Mouse (Mus musculus): ENCODE results near the gene Fbxo39. TPM values are rescaled to one million over a fixed set of nuclear protein-coding genes. Genes with fewer than 3 reads are reported as not detected.
A peak's percentile ranks its signal among the peaks of the same experiment; 100 is the strongest.
"Not testable (repeated sequence)": the region's sequence is repeated elsewhere in the genome, so short reads cannot be mapped to it uniquely, and the experiment has no call there.

The Fbxo39 gene
- total RNA-seq, 2 experiments from 2014 or later: not detected

DNA sequence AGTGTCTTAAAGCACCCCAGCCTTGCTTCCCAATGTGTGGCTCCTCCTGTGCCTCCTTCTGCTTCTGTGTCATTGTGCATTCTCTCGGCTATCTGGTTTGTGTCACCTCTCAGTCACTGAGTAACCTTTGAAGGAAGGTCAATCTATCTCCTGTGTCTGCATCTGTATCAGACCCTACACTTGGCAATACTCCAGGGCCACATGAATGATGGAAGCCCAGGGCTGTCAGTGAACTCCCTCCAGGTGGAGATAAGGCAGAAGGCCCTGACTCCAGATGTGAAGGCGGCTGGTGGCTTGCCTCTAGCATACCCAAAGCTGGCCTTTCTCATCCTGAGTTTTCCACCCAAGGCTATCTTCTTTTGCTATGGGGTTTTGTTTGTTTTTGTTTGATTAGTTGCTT lies 5.3 kb upstream of the Fbxo39 start:
- intact Hi-C loops (cut with DNase I; ENCODE audit: low total_unique reads): no loop called here
- no peak for DNase-seq

GRCm38 (mm10) chr11:72310491-72310890 lies 3.8 kb upstream of the Fbxo39 start:
- intact Hi-C loops (cut with DNase I; ENCODE audit: low total_unique reads): no loop called here
- no peak for DNase-seq

- intact Hi-C loops (cut with DNase I; ENCODE audit: low total_unique reads): no loop called here
- DNase-seq: no peak
Observed at GRCm38 (mm10) chr11:72311355-72312001, 2.8 kb upstream of the Fbxo39 start.

DNA sequence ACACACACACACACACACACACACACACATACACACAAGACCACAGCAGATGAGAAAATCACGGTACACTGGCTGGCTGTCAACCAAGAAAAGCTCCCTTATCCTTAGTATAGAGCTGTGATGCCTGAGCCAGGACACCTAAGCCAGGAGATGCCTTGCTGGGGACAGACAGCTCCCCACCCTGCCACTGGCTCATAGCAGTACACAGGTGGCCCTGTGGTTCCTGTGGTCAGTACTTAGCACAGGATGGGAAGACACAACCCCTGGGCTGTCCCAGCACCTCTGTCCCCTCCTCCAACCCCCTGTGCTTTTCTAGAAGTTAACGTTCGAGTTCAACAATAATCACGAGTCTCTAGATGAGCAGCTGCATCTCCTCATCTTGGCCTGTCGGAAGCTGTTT lies 3.8 kb downstream of the Fbxo39 start:
- no peak for DNase-seq
- intact Hi-C loops (cut with DNase I; ENCODE audit: low total_unique reads): no loop called here

DNA sequence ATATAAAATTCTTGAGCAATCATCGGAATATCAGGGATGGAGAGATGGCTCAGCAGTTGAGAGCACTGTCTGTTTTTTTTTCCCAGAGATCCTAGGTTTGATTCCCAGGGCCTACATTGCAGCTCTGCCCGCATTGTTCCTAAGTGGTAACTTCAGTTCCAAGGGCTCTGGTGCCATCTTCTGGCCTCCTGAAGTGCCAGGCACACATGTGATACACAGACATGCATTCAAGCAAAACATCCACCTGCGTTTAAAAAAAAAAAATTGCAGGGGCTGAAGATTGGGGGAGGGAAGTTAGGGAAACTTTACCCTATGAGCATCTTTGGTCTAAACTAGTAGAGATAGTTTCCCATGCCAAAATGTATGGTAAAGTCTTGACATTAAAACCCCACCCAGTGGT lies 10.2 kb downstream of the Fbxo39 start:
- no peak for DNase-seq
- intact Hi-C loops (cut with DNase I; ENCODE audit: low total_unique reads): no loop called here

GRCm38 (mm10) chr11:72325701-72326100 lies 11.5 kb downstream of the Fbxo39 start:
- no peak for DNase-seq
- intact Hi-C loops (cut with DNase I; ENCODE audit: low total_unique reads): no loop called here

- intact Hi-C loops (cut with DNase I; ENCODE audit: low total_unique reads): no loop called here
- DNase-seq: no peak
Observed at GRCm38 (mm10) chr11:72332951-72333667, 18.9 kb downstream of the Fbxo39 start.

- intact Hi-C loops (cut with DNase I; ENCODE audit: low total_unique reads): no loop called here
- DNase-seq: no peak
Observed at GRCm38 (mm10) chr11:72334653-72335052, 20.4 kb downstream of the Fbxo39 start.

DNA sequence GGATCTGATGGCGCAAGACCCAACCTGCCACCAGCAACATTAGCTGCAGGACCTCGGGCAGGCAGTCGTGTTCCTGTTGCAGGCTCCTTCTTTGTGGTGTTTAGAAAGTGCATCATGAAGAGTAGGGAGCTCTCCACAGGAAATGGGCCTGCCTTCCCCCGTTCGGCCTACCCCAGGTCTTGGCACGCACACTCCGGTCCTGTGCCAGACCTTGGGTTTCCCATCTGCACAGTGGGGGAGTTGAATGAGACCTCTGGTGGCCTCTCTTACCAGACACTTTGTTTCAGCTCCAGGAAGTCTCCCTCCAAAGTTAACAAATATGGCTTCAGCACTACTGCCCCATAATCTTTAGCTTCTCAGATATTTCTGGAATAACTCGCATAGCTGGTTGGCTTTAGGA lies 22.5 kb downstream of the Fbxo39 start:
- intact Hi-C loops (cut with DNase I; ENCODE audit: low total_unique reads): no loop called here
- no peak for DNase-seq

DNA sequence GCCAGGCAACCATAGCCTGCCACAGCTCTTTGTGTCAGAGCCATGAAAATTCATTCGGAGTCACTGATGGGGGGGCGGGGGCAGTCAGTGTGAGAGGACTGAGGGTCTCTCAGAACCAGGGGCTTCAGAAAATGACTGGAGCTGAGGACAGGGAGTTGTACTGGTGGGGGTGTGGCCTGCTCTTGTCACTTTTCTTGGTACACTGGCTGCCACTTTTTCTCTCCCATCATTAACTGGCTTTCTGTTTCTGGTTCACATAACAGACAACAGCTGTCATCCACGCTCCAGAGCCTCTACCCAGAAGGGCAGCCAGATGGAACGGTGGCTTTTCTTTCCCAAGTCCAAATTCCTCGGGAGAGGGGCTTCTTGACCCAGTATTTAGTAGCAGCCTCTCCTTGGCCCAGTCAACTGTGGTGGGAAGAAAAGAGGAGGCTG lies 24.2 kb downstream of the Fbxo39 start:
- DNase-seq: no peak
- intact Hi-C loops (cut with DNase I; ENCODE audit: low total_unique reads): no loop called here

DNA sequence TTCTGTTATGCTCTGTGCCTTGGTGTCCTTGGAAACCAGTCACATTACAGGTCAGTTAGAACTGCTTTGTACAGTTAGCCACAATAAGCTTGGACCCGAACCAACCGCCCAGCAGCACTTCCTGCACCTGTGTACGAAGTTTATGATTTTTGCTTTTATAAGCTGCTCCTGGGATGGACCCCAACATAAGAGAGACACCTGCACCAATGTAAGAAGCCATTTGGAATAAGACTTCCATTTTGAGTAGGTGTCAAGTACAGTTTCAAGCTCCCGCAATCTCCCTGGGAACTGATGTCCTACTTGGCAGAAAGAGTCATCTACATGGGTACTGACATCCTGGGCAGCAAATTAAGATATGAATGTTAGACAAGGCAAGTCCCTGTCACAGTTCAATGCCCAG lies 25.5 kb downstream of the Fbxo39 start:
- no peak for DNase-seq
- intact Hi-C loops (cut with DNase I; ENCODE audit: low total_unique reads): loop anchor here (5.0 kb wide), 1 partner anchor 112 kb away; no protein-coding TSS in a partner anchor

DNA sequence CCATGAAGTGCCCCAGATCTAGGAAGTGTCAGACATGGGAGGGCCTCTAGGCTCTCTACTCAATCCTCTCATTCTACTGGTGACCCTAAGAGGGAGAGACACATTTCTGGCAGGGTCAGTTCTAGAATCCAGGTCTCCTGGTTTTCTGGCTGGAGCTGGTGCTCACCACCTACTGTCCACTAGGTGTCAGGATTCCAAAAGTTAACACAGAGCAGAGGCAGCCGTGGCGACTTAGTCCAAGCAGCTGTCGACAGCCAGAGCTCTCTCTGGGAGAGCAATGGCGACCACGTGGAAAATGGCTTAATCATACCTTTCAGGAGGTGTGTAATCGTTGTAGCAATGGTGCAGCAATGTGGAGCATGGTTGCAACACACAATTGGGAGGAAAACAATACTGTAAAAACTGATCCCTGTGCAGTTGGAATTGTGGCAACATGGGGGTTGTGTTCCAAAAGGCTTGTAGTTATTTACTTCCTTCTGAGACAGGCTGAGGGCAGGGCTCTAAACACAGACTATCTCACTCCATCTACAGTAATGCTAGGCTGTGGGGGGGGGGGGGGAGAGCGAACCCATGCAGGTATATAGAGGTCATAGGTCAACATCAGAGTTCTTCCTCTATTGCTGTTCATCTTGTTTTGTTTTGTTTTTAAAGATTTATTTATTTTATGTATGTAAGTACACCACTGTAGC lies 28.4 kb downstream of the Fbxo39 start:
- intact Hi-C loops (cut with DNase I; ENCODE audit: low total_unique reads): loop anchor here (5.0 kb wide), 1 partner anchor 115 kb away; no protein-coding TSS in a partner anchor

DNA sequence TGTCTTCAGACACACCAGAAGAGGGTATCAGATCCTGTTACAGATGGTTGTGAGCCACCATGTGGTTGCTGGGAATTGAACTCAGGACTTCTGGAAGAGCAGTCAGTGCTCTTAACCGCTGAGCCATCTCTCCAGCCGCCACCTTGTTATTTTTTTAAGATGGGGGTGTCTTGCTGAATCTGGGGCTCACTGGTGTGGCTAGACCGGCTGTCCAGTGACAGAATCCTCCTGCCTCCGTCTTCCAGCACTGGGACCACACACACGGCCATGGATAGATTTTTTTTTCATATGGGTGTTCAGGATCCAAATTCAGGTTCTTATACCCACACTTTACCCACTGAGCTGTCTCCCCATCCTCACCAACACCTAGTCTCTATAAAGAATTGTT lies 29.0 kb downstream of the Fbxo39 start:
- DNase-seq: not testable (repeated sequence)
- intact Hi-C loops (cut with DNase I; ENCODE audit: low total_unique reads): loop anchor here (5.0 kb wide), 1 partner anchor 116 kb away; no protein-coding TSS in a partner anchor

More for the DNA sequence above, 28.4 kb downstream of the Fbxo39 start:
- DNase-seq: peak; percentile 63

- intact Hi-C loops (cut with DNase I; ENCODE audit: low total_unique reads): loop anchor here (2.0 to 5.0 kb wide), 2 partner anchors 117 to 219 kb away; no protein-coding TSS in a partner anchor
- DNase-seq: peak; percentile 65
Observed at GRCm38 (mm10) chr11:72343904-72344303, 29.7 kb downstream of the Fbxo39 start.

- intact Hi-C loops (cut with DNase I; ENCODE audit: low total_unique reads): loop anchor here (2.0 to 5.0 kb wide), 2 partner anchors 117 to 218 kb away; no protein-coding TSS in a partner anchor
- no peak for DNase-seq
Observed at GRCm38 (mm10) chr11:72344486-72344885, 30.2 kb downstream of the Fbxo39 start.

GRCm38 (mm10) chr11:72348563-72348962 lies 34.3 kb downstream of the Fbxo39 start:
- intact Hi-C loops (cut with DNase I; ENCODE audit: low total_unique reads): no loop called here
- DNase-seq: no peak

DNA sequence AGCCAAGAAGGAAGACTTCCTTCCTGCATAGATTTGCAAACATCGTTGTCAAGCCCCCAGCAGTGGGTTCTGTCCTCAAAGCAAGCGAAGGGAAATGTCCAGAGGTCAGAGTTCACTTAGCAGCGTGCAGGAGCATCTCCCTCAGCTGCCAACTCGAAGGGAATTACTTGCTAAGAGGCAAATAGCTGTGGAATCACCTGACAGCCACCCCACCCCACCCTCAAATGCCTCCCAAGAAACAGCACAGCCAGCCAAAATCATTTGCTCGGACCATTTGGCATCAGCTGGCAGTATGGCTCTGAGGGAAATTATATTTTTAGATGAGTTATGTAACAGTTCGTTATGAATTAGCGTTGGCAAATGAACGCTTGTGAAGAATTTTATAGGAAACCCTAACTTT lies 34.8 kb downstream of the Fbxo39 start:
- no peak for DNase-seq
- intact Hi-C loops (cut with DNase I; ENCODE audit: low total_unique reads): no loop called here

DNA sequence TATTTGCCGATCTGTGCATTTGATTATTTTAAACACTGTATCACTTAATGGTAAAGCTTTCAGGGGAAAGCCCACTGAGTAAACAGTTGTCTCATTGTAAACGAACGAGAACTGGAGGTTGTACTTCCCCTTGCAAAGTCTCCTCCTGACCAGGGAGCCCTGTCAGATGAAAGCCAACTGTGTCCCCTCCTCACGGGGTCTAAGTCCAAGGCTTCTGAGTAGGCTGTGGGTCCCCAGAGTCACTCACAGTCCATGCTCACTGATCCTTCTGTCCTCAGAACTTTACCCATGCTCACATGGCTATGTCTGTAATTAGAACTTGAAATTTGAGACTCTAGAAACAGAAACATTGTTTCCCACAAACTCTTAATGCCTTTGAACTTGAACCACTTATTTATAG lies 35.4 kb downstream of the Fbxo39 start:
- intact Hi-C loops (cut with DNase I; ENCODE audit: low total_unique reads): no loop called here
- no peak for DNase-seq

- DNase-seq: no peak
Observed at GRCm38 (mm10) chr11:72352272-72352671, 38.0 kb downstream of the Fbxo39 start.

GRCm38 (mm10) chr11:72353186-72353585 lies 38.9 kb downstream of the Fbxo39 start:
- DNase-seq: no peak
- intact Hi-C loops (cut with DNase I; ENCODE audit: low total_unique reads): no loop called here

More at GRCm38 (mm10) chr11:72352272-72352671, 38.0 kb downstream of the Fbxo39 start:
- intact Hi-C loops (cut with DNase I; ENCODE audit: low total_unique reads): no loop called here
